Mouse (Mus musculus) midbrain, embryonic 12.5 days (tissue): ENCODE data around the gene Prkcb. TPM values are rescaled to one million over a fixed set of nuclear protein-coding genes. Genes with fewer than 3 reads are reported as not detected.

Source experiments
- ATAC-seq: fragments of 200-750 bp; cut with Nextera tagmentation; 2 replicates; pipeline ENCODE4 v1.8.0; 2017; ENCODE audit warnings: low read depth, moderate TSS enrichment, moderate library complexity; ENCODE audit not compliant: low FRiP score
- H3K27ac ChIP-seq: fragments of 300-500 bp; sonication (generic); replicated peaks from 2 replicates; pipeline ENCODE4 v1.5.1; 2016; ENCODE audit warnings: mild to moderate bottlenecking
- H3K27me3 ChIP-seq: fragments of 300-500 bp; sonication (generic); 2 replicates; pipeline ENCODE4 v1.6.1; 2016; ENCODE audit warnings: mild to moderate bottlenecking
- H3K36me3 ChIP-seq: fragments of 300-500 bp; sonication (generic); 2 replicates; pipeline ENCODE4 v1.6.1; 2016
- H3K4me1 ChIP-seq: fragments of 300-500 bp; sonication (generic); 2 replicates; pipeline ENCODE4 v1.6.1; 2016
- H3K4me2 ChIP-seq: fragments of 300-500 bp; sonication (generic); replicated peaks from 2 replicates; pipeline ENCODE4 v1.6.1; 2016; ENCODE audit warnings: mild to moderate bottlenecking, moderate library complexity
- H3K4me3 ChIP-seq: fragments of 300-500 bp; sonication (generic); 2 replicates; pipeline ENCODE4 v1.5.1; 2016; ENCODE audit warnings: mild to moderate bottlenecking
- H3K9ac ChIP-seq: fragments of 300-500 bp; sonication (generic); replicated peaks from 2 replicates; pipeline ENCODE4 v1.6.1; 2016; ENCODE audit warnings: mild to moderate bottlenecking, moderate library complexity
- H3K9me3 ChIP-seq: fragments of 300-500 bp; sonication (generic); 2 replicates; pipeline ENCODE4 v1.6.1; 2016; ENCODE audit warnings: mild to moderate bottlenecking
- WGBS: fragments of 180-500 bp; shearing (Covaris S2); methylation state at CpG from one replicate; pipeline ENCODE4 v1.1.7; 2016; 5-methylcytosine and 5-hydroxymethylcytosine counted together
- polyA plus RNA-seq: library from polyadenylated mRNA; unstranded; fragments of >200 nt; fragmentation: Nextera tagmentation; extraction: Ambion mirVana; gene quantifications from 2 replicates; pipeline ENCODE4 v1.2.1, GENCODE M21; 2016

The Prkcb gene
- polyA plus RNA-seq, 1 experiment from 2014 or later = 24.2 TPM

GRCm38 (mm10) chr7:122329588-122329987 is 41.0 kb downstream of the Prkcb start:
- no peak overlapping the region for H3K9ac ChIP-seq
- H3K4me1 ChIP-seq = peaks cover 5% of the 10 kb centered on the region; the same call in 1 of the 2 replicates
- H3K36me3 ChIP-seq = no peaks in the 10 kb centered on the region
- 90% methylated on average over 4 of the region's 4 CpGs for WGBS
- H3K4me2 ChIP-seq = no peak overlapping the region
- H3K27me3 ChIP-seq = no peaks in the 10 kb centered on the region
- no peak overlapping the region for H3K27ac ChIP-seq
- ATAC-seq = no peak
- no peak overlapping the region for H3K4me3 ChIP-seq
- no peaks in the 10 kb centered on the region for H3K9me3 ChIP-seq

DNA sequence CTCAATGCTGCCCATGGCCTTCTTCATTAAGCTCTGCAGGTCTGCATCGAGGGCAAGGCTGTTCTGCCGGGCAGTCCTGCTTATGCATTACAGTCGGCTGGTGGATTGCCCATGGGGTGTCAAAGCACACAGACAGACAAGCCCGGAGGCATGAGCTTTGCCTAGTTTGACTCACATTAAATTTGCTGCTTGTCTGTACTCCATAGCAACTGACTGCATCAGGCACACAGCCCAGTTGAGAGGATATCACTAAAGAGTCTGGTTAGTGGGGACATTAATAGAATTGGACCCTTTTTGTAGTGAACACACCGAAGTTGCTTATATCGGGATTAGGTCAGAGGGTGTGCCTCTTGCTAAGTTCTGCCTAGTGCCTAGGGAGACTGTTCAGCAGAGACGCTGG is 45.1 kb downstream of the Prkcb start:
- H3K4me1 ChIP-seq = peaks cover 8% of the 10 kb centered on the region; the same call in 1 of the 2 replicates
- no peak overlapping the region for H3K27ac ChIP-seq
- no peaks in the 10 kb centered on the region for H3K36me3 ChIP-seq
- H3K27me3 ChIP-seq = no peaks in the 10 kb centered on the region
- H3K9me3 ChIP-seq = no peaks in the 10 kb centered on the region
- ATAC-seq = no peak
- no peak overlapping the region for H3K4me3 ChIP-seq
- H3K9ac ChIP-seq = no peak overlapping the region
- no peak overlapping the region for H3K4me2 ChIP-seq
- 84% methylated on average over 7 of the region's 7 CpGs for WGBS

GRCm38 (mm10) chr7:122337302-122337701 is 48.8 kb downstream of the Prkcb start:
- no peaks in the 10 kb centered on the region for H3K9me3 ChIP-seq
- no peaks in the 10 kb centered on the region for H3K27me3 ChIP-seq
- H3K9ac ChIP-seq = no peak overlapping the region
- no peak overlapping the region for H3K4me3 ChIP-seq
- no peak for ATAC-seq
- WGBS = 91% methylated on average over 3 of the region's 3 CpGs
- no peaks in the 10 kb centered on the region for H3K36me3 ChIP-seq
- H3K4me2 ChIP-seq = no peak overlapping the region
- peaks cover 2% of the 10 kb centered on the region; the same call in 1 of the 2 replicates for H3K4me1 ChIP-seq
- no peak overlapping the region for H3K27ac ChIP-seq

DNA sequence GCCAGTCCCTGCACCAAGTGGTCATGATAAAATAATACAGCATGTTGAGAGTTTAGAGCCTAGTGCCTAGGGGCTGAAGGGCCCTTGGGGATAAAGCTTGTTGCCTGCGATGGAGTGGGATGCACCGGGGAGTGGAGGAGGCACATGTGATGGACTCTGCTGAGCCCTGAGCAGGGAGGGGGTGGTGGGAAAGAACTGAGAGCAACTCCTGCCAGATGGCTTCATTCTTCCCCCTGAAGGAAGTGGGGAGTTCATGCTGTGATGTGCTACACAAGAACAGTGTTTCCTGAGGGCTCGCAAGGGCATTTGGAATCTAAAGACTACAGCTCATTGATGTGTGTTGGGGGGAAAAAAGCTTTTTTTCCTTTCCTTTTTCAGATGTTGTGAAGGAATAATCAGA is 49.5 kb downstream of the Prkcb start:
- no peak overlapping the region for H3K9ac ChIP-seq
- no peak for ATAC-seq
- H3K4me1 ChIP-seq = peaks cover 2% of the 10 kb centered on the region; the same call in 1 of the 2 replicates
- no peak overlapping the region for H3K4me3 ChIP-seq
- no peaks in the 10 kb centered on the region for H3K9me3 ChIP-seq
- no peak overlapping the region for H3K27ac ChIP-seq
- H3K4me2 ChIP-seq = no peak overlapping the region
- no peaks in the 10 kb centered on the region for H3K36me3 ChIP-seq
- WGBS = 59% methylated on average over 3 of the region's 3 CpGs
- no peaks in the 10 kb centered on the region for H3K27me3 ChIP-seq

GRCm38 (mm10) chr7:122339476-122339875 is 50.9 kb downstream of the Prkcb start:
- no peak for ATAC-seq
- H3K9me3 ChIP-seq = no peaks in the 10 kb centered on the region
- WGBS = 70% methylated on average over 2 of the region's 2 CpGs

DNA sequence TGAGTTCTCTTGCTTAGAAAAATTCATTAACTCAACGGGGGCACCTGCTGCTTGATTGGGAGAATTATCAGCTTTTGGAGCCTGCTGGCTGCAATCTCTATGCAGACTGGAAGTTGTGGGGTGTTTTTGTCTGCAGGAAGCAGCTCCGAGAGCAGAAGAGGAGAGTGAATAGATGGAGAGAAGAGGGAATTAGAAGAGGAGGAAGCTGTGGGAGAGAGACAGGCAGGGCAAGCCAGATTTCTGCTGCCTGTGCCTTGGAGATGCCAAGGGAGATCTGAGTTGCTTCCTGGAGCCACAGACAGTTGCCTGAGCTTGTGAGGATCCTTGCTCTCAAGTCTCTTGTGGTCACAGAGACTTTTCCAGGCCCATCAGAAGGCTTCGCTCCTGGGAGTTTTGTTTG is 53.3 kb downstream of the Prkcb start:
- 58% methylated on average over 3 of the region's 3 CpGs for WGBS
- H3K4me3 ChIP-seq = no peak overlapping the region
- H3K27ac ChIP-seq = no peak overlapping the region
- no peak overlapping the region for H3K4me2 ChIP-seq
- no peaks in the 10 kb centered on the region for H3K27me3 ChIP-seq
- H3K9ac ChIP-seq = no peak overlapping the region
- no peaks in the 10 kb centered on the region for H3K36me3 ChIP-seq
- ATAC-seq = no peak
- no peaks in the 10 kb centered on the region for H3K9me3 ChIP-seq
- H3K4me1 ChIP-seq = peaks cover 2% of the 10 kb centered on the region; the same call in 1 of the 2 replicates

More at GRCm38 (mm10) chr7:122339476-122339875, 50.9 kb downstream of the Prkcb start:
- Histone ChIP-seq H3K4me3 (no peak overlapping the region), H3K4me1 (peaks cover 2% of the 10 kb centered on the region; the same call in 1 of the 2 replicates), H3K4me2 (no peak overlapping the region), H3K36me3 (no peaks in the 10 kb centered on the region), H3K9ac (no peak overlapping the region), H3K27ac (no peak overlapping the region), H3K27me3 (no peaks in the 10 kb centered on the region)

GRCm38 (mm10) chr7:122344656-122345055 is 56.1 kb downstream of the Prkcb start:
- Histone ChIP-seq H3K36me3 (no peaks in the 10 kb centered on the region), H3K9ac (no peak overlapping the region), H3K9me3 (no peaks in the 10 kb centered on the region), H3K27ac (no peak overlapping the region), H3K27me3 (no peaks in the 10 kb centered on the region), H3K4me3 (no peak overlapping the region), H3K4me2 (no peak overlapping the region), H3K4me1 (no peaks in the 10 kb centered on the region; the same call in 1 of the 2 replicates)
- ATAC-seq = no peak
- WGBS = 74% methylated on average over 7 of the region's 7 CpGs

GRCm38 (mm10) chr7:122346251-122347242 is 58.0 kb downstream of the Prkcb start:
- no peak for ATAC-seq
- WGBS = 75% methylated on average over 14 of the region's 14 CpGs
- Histone ChIP-seq H3K4me2 (no peak overlapping the region), H3K27ac (no peak overlapping the region), H3K9ac (no peak overlapping the region), H3K4me3 (no peak overlapping the region), H3K36me3 (no peaks in the 10 kb centered on the region), H3K27me3 (no peaks in the 10 kb centered on the region), H3K4me1 (no peaks in the 10 kb centered on the region; the same call in 1 of the 2 replicates), H3K9me3 (no peaks in the 10 kb centered on the region)

GRCm38 (mm10) chr7:122347433-122347832 is 58.9 kb downstream of the Prkcb start:
- ATAC-seq = no peak
- H3K4me2 ChIP-seq = no peak overlapping the region
- H3K4me1 ChIP-seq = peaks cover 5% of the 10 kb centered on the region
- no peaks in the 10 kb centered on the region for H3K36me3 ChIP-seq
- H3K9ac ChIP-seq = no peak overlapping the region; the same call in 1 of the 2 replicates
- WGBS = 84% methylated on average over 3 of the region's 3 CpGs
- H3K4me3 ChIP-seq = no peak overlapping the region
- no peaks in the 10 kb centered on the region for H3K9me3 ChIP-seq
- H3K27ac ChIP-seq = no peak overlapping the region
- H3K27me3 ChIP-seq = no peaks in the 10 kb centered on the region

- no peaks in the 10 kb centered on the region for H3K36me3 ChIP-seq
- no peak overlapping the region for H3K27ac ChIP-seq
- H3K9ac ChIP-seq = no peak overlapping the region
- no peak overlapping the region for H3K4me3 ChIP-seq
- H3K9me3 ChIP-seq = no peaks in the 10 kb centered on the region
- peaks cover 10% of the 10 kb centered on the region for H3K4me1 ChIP-seq
- 93% methylated on average over 5 of the region's 5 CpGs for WGBS
- H3K4me2 ChIP-seq = no peak overlapping the region
- no peak for ATAC-seq
- H3K27me3 ChIP-seq = no peaks in the 10 kb centered on the region
These were observed 61.4 kb downstream of the Prkcb start for GRCm38 (mm10) chr7:122349961-122350360.

GRCm38 (mm10) chr7:122350741-122351140 is 62.2 kb downstream of the Prkcb start:
- Histone ChIP-seq H3K9me3 (no peaks in the 10 kb centered on the region), H3K27me3 (no peaks in the 10 kb centered on the region), H3K4me1 (peaks cover 10% of the 10 kb centered on the region), H3K4me3 (no peak overlapping the region), H3K36me3 (no peaks in the 10 kb centered on the region), H3K27ac (no peak overlapping the region), H3K9ac (no peak overlapping the region), H3K4me2 (no peak overlapping the region)
- ATAC-seq = no peak
- 92% methylated on average over 2 of the region's 2 CpGs for WGBS

GRCm38 (mm10) chr7:122351816-122352215 is 63.3 kb downstream of the Prkcb start:
- Histone ChIP-seq H3K4me2 (no peak overlapping the region), H3K27ac (peak overlapping the region; percentile 73; the same call in 1 of the 2 replicates), H3K9me3 (no peaks in the 10 kb centered on the region), H3K9ac (no peak overlapping the region), H3K4me3 (no peak overlapping the region), H3K36me3 (no peaks in the 10 kb centered on the region), H3K4me1 (peaks cover 10% of the 10 kb centered on the region), H3K27me3 (no peaks in the 10 kb centered on the region)
- ATAC-seq = no peak
- WGBS = 81% methylated on average over 4 of the region's 4 CpGs
